Mouse (Mus musculus) T-cell, adult 66 days (primary cell): ENCODE measurements around the gene Rtn4rl1. TPM values are rescaled to one million over a fixed set of nuclear protein-coding genes. Genes with fewer than 3 reads are reported as not detected.

ENCODE experiments used
- total RNA-seq, 2 experiments: library from RNA; stranded (reverse); gene quantifications; 3 replicates in 1 of 2; 4 replicates in 1 of 2; pipeline ENCODE4 v1.2.4; 2023

Gene Rtn4rl1
- total RNA-seq: 10 to 100 TPM; 18.1 to 18.7 TPM

DNA sequence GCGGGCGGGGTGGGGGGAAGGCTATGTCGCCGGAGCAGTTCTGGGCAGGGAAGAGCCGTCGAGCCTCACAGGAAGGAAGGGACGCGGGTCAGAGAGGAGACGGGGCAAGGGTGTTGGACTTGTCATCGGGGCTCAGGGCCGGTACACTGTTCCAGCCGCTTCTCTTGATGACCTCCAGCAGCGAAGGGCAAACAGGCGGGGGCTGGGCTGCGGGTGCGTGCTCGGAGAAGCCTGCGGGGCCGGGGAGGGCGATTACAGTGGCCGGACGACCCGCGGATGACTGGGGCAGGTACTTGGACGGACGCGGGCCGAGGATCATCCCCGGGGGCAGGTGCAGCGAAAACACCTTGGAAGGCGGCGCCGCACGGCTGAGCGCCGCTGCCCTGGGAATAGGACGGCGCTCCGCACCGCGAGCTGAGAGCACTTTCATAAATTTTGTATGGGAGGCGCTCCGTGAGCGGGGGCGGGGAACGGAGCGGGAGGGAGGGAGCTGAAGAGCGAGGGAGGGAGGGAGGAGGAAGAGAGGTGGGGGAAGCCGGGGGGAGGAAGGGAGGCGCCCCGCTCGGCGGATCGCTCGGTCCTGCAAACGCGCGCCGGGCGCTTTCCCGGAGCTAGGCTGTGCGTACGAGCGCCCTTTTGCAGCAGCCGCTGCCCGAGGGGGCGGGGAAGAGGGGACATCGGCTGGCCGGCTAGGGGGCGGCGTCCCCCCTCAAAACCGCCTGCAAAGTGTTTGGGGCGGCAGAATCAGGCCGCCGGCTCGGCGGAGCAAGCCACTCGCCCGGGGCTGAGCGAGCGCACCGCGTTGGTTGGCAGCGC, at the start of gene Rtn4rl1:
Gene Rtn4rl1 (plus strand): TSS at position 528 of the 816 bp plus-strand sequence.

DNA sequence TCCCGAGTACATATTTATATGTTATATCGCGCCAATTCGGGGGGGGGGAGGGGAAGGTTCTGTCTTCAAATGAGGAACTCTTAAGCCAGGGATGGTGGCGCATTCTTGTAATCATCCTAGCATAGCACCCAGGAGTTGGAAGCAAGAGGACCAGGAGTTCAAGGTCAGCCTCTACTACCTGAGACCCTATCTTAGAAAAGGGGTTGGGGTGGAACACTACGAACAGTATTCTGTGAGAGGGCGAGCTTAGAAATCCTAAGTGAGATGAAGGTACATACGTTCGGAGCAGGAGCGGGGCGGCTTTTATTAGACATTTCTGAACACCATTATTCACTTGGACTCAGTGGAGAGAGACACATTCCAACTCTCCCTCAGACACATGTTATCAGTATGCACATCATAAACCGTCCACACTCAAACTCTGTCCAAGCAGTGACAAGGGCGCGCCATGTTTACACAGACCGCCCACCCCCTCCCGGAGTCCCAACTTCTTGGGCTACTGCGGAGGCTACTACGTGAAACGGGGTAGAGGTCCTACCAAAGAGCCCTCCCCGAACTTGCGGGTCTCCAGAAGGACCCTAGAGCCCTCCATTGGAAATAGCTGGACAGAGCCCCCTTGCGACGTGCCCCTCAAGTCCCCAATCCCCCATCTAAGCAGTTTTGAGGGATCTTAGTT, 24.0 kb upstream of the Rtn4rl1 start, which contains the start of gene Hic1:
Gene Hic1 (minus strand): TSS at position 115 of the 676 bp plus-strand sequence.

DNA sequence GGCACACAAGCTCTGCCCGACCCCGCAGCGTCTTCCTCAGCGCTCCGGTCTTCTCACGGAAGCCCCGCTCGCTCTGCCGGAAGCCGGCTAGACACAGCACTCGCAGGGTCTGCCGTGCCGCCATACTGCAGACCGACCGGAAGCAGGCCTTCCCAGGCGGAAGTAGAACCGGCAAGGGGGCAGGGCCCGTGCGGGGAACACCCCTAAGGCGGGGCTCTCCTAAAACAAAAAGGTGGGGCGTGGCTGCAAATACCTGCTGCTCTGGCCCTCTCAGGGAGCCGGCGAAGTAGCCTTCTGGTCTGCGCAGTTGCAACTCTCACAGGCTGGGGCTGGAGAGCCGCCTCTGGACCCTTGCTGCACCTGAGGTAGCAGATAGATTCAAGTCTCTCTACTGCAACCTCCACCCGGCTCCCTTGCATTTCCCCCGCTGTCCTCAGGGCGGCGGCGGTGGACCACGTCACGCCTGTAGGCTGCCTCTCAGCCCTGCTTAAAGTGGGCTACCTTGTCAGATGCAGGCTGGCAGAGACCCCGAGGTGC, 14.8 kb upstream of the Rtn4rl1 start, which contains the start of gene Ovca2:
Gene Ovca2 (minus strand): TSS at position 164 of the 537 bp plus-strand sequence.

DNA sequence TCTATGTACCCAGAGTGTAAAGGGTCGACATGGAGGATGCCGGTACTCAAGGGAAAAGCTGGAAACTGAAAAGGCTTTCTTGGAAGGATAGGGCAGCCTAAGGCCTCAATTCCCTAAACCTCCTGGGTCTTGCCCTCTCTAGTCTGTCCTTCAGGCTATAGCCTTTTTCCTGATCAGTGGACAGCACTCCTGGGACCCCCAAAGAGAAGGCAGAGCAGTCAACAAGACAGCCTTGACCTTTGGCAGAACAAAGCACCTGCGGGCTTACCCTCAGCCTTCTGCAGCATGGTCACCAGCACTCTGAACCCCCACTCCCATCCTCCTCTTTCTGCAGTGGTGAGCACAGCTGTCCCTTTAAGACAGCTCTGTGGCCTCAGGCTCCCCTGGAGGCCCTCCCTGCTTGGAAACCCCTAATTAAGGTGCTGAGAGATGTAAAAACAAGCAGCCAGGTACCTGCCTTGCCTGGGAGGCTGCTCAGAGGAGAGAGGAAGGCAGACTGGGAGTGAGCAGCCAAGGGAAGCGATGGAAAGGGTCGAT, 2.6 kb upstream of the Rtn4rl1 start, which contains the start of gene Dph1:
Gene Dph1 (minus strand): TSS at position 337 of the 537 bp plus-strand sequence.

Other genes starting within 250 kb of the Rtn4rl1 start
- 1 to 10 TPM; 2.7 to 5.0 TPM for gene Hic1, start 24.3 kb upstream of the Rtn4rl1 start, total RNA-seq
- 10 to 100 TPM; 10.9 to 12.1 TPM for gene Ovca2, start 14.9 kb upstream of the Rtn4rl1 start, total RNA-seq
- 10 to 100 TPM; 21.2 to 23.1 TPM for gene Dph1, start 2.5 kb upstream of the Rtn4rl1 start, total RNA-seq
- gene Rpa1, start 154.5 kb downstream of the Rtn4rl1 start, total RNA-seq: 100 to 1,000 TPM; 155 to 156 TPM
- gene Smyd4, start 154.7 kb downstream of the Rtn4rl1 start, total RNA-seq: 10 to 100 TPM; 11.6 to 14.8 TPM
- not detected for gene Serpinf1, start 228.9 kb downstream of the Rtn4rl1 start, total RNA-seq
- under 1 TPM in 1 of 2 experiments, not detected in 1; 0.67 TPM for gene Serpinf2, start 245.8 kb downstream of the Rtn4rl1 start, total RNA-seq